Mouse (Mus musculus): ENCODE measurements around the gene 4930404N11Rik. TPM values are rescaled to one million over a fixed set of nuclear protein-coding genes. Genes with fewer than 3 reads are reported as not detected.

4930404N11Rik gene
- total RNA-seq, 2 experiments from 2014 or later, result 1.6 to 2.0 TPM

- DNase-seq (ENCODE audit: low spot score in 2 of 2), result no peak
Measured at GRCm38 (mm10) chr10:81315587-81315986, 50.0 kb downstream of the 4930404N11Rik start.

- DNase-seq (ENCODE audit: low spot score in 2 of 2), result no peak
Measured at GRCm38 (mm10) chr10:81314201-81314600, 51.4 kb downstream of the 4930404N11Rik start.

DNA sequence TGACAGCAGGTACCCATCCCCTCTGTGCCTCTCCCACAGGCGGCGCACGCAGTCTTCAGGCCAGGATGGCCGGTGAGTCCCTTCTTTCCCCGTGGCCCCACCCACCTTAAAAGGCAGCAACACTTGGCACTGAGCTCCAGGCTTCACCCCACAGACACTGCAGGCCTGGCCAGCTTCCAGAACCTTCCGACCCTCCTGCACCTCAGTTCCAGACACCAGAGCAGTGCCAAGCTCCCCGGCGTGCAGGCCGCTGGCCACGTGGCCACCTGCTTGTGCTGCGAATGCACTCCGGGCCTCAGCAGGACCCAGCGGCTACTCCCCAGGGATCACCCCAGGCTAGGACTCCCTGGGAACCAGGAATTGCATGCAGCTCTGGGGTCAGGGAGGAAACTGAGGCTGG is 52.0 kb downstream of the 4930404N11Rik start:
- no peak for DNase-seq (ENCODE audit: low spot score in 2 of 2)

Small RNA genes lying within 50 kb of the gene (microRNA-seq; reads per million reads assigned to microRNA genes)
- 1.7 to 2.5 reads per million in 2 experiments for gene Mir6913

Other genes starting within 250 kb of the 4930404N11Rik start
- gene Zbtb7a, start 230.6 kb downstream of the 4930404N11Rik start, total RNA-seq (2021), result 100 to 1,000 TPM; 122 to 126 TPM
- gene Pias4, start 197.9 kb downstream of the 4930404N11Rik start, total RNA-seq (2021), result 10 to 100 TPM; 27.5 to 30.8 TPM
- 100 to 1,000 TPM; 907 to 934 TPM for gene Eef2, start 189.2 kb downstream of the 4930404N11Rik start, total RNA-seq (2021)
- 10 to 100 TPM; 71.9 to 76.4 TPM for gene Dapk3, start 182.8 kb downstream of the 4930404N11Rik start, total RNA-seq (2021)
- not detected for gene 4930442H23Rik, start 182.0 kb downstream of the 4930404N11Rik start, total RNA-seq (2021)
- gene Nmrk2, start 163.8 kb downstream of the 4930404N11Rik start, total RNA-seq (2021), result under 1 TPM; 0.23 to 0.27 TPM
- 100 to 1,000 TPM; 150 to 155 TPM for gene Atcay, start 135.0 kb downstream of the 4930404N11Rik start, total RNA-seq (2021)
- 10 to 100 TPM; 57.6 to 63.6 TPM for gene Zfr2, start 132.7 kb downstream of the 4930404N11Rik start, total RNA-seq (2021)
- 100 to 1,000 TPM; 204 to 214 TPM for gene Matk, start 112.9 kb downstream of the 4930404N11Rik start, total RNA-seq (2021)
- gene Mrpl54, start 98.9 kb downstream of the 4930404N11Rik start, total RNA-seq (2021), result 10 to 100 TPM; 36.9 to 40.4 TPM
- gene Apba3, start 98.9 kb downstream of the 4930404N11Rik start, total RNA-seq (2021), result 10 to 100 TPM; 39.3 to 40.9 TPM
- 1 to 10 TPM in 1 of 2 experiments, under 1 TPM in 1; 0.62 to 1.7 TPM for gene Tjp3, start 74.2 kb downstream of the 4930404N11Rik start, total RNA-seq (2021)
- gene Pip5k1c, start 72.9 kb downstream of the 4930404N11Rik start, total RNA-seq (2021), result 100 to 1,000 TPM; 303 to 304 TPM
- gene Cactin, start 44.7 kb downstream of the 4930404N11Rik start, total RNA-seq (2021), result 10 to 100 TPM; 31.1 to 31.2 TPM
- gene Tbxa2r, start 37.1 kb downstream of the 4930404N11Rik start, total RNA-seq (2021), result 1 to 10 TPM in 1 of 2 experiments, under 1 TPM in 1; 0.74 to 1.0 TPM
- gene Gipc3, start 22.6 kb downstream of the 4930404N11Rik start, total RNA-seq (2021), result 1 to 10 TPM; 1.8 TPM
- gene Hmg20b, start 15.3 kb downstream of the 4930404N11Rik start, total RNA-seq (2021), result 10 to 100 TPM; 32.4 to 37.0 TPM
- 10 to 100 TPM; 42.2 to 44.4 TPM for gene Mfsd12, start 8.3 kb downstream of the 4930404N11Rik start, total RNA-seq (2021)
- 10 to 100 TPM; 70.8 to 72.5 TPM for gene Fzr1, start 12.7 kb upstream of the 4930404N11Rik start, total RNA-seq (2021)
- 10 to 100 TPM; 82.0 to 82.9 TPM for gene Dohh, start 18.6 kb upstream of the 4930404N11Rik start, total RNA-seq (2021)
- 1 to 10 TPM; 4.1 to 4.8 TPM for gene Gm48551, start 18.6 kb upstream of the 4930404N11Rik start, total RNA-seq (2021)
- 1 to 10 TPM; 4.2 to 6.9 TPM for gene Gm48552, start 23.2 kb upstream of the 4930404N11Rik start, total RNA-seq (2021)
- gene Smim24, start 27.2 kb upstream of the 4930404N11Rik start, total RNA-seq (2021), result 1 to 10 TPM; 1.8 to 2.4 TPM
- gene Nfic, start 89.8 kb upstream of the 4930404N11Rik start, total RNA-seq (2021), result 10 to 100 TPM; 54.2 to 54.7 TPM
- 100 to 1,000 TPM; 268 TPM for gene Celf5, start 116.9 kb upstream of the 4930404N11Rik start, total RNA-seq (2021)
- 10 to 100 TPM; 77.5 to 87.4 TPM for gene Ncln, start 130.6 kb upstream of the 4930404N11Rik start, total RNA-seq (2021)
- gene S1pr4, start 134.3 kb upstream of the 4930404N11Rik start, total RNA-seq (2021), result under 1 TPM; 0.53 to 0.94 TPM
- gene Gna15, start 158.4 kb upstream of the 4930404N11Rik start, total RNA-seq (2021), result 1 to 10 TPM; 3.9 to 4.4 TPM
- gene Gna11, start 179.4 kb upstream of the 4930404N11Rik start, total RNA-seq (2021), result 100 to 1,000 TPM; 124 to 126 TPM
- 100 to 1,000 TPM; 765 to 778 TPM for gene Aes, start 193.7 kb upstream of the 4930404N11Rik start, total RNA-seq (2021)
- 10 to 100 TPM; 31.6 to 31.8 TPM for gene Tle2, start 208.7 kb upstream of the 4930404N11Rik start, total RNA-seq (2021)
- 1 to 10 TPM; 2.6 to 4.1 TPM for gene Tle6, start 235.3 kb upstream of the 4930404N11Rik start, total RNA-seq (2021)
- gene BC025920, start 240.5 kb upstream of the 4930404N11Rik start, total RNA-seq (2021), result 1 to 10 TPM; 3.6 to 3.8 TPM

Measured in layer of hippocampus, adult 18-20 months (tissue).